Mouse (Mus musculus) thymus, postnatal 4 days (tissue): ENCODE data around the gene F12.
"Not testable (repeated sequence)": the region's sequence is repeated elsewhere in the genome, so short reads cannot be mapped to it uniquely, and the experiment has no call there.

ENCODE experiments used
- DNase-seq: peaks from one replicate; pipeline ENCODE4 v3.0.0; 2021

Gene F12

DNA sequence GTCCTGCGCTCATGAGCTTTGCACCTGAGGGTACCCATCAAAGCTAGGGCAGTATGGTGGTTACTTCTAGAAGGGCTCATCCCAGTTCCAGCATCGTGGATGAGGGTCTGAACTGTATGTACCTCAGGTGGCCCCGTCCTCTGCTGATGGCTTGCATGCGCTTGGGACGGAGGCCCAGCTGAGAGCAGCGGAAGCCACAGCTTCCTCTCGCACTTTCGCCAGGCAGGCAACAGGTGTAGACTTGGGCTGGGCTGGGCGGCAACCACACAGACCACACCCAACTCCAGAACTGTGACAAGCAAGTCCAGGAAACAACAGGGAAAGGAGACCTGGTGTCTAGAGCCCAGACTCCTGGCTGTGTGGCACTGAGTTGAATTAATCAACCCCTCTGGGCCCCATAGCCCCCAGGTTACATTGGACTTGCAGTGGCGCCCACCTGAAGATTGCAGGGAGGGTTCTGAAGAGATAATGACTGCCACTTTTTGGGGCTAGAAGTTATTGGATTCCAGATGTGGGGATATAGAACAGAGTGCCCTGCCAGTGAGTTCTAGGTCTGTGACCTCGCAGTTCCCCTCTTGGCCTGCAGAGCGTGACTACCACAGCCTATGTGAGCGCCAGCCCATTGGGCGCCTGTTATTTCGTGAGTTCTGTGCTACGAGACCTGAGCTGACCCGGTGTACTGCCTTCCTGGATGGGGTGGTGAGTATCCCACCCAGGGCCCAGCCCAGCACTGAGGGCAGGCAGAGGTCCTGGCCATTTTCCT is 23.3 kb upstream of the F12 start:
- DNase-seq = peak; percentile 72

DNA sequence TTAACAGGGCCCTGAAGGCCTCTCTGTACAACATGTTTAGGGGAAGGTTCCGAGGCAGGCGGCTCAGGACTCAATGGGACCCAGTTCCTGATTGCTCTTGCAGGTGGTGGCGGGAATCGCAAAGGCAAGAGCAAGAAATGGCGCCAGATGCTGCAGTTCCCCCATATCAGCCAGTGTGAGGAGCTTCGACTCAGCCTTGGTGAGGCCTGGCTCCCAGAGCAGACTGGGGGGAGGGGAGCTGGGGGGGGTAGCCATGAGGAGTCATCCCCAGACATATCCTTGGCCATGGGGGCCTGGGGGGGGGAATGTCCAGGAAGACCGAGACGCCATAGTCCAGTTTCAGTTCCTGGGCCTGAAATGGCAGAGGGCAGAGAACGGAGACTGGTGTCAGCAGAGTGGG is 22.6 kb upstream of the F12 start:
- peak; percentile 58 for DNase-seq

DNA sequence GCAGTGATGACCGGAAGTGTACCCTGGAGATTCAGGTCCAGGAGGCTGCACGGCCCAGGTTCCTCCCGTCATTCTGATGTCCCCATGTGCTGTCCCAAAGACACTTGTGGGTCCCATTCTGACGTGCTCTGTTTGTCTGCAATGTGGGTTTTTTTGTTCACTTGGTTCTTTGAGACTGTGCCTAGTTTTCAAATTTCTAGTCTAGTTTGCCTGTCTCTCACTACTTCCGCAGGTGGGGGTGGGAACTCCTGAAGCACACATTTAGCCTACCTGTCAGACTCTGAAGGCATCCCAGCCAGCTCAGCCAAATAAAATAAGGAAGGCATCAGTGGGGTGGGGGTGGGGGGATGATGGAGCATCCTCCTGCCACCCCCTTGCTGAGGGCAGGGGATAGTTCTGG is 21.5 kb upstream of the F12 start:
- DNase-seq = no peak

DNA sequence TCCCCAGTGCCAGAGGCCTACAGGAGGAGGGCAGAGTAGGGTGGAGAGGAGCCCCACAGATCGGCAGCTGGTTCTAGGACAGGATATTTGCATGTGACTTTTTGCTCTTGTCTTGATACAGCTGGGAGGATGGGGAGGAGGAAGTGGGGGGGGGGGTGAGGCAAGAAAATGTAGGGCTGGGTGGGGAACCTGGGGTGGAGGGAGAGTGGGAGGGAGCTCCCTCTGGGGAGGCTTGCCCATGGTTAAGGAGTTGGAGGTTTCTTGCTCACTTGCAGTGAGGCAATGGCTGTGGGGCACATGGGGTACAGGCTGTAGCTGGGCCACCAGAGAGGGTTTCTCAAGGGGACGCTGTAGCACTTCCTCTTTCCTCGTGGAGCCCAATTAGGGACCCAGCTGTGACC is 20.9 kb upstream of the F12 start:
- DNase-seq = peak; percentile 73

- peak; percentile 36 for DNase-seq
Observed at GRCm38 (mm10) chr13:55446483-55447105, 20.0 kb upstream of the F12 start.

DNA sequence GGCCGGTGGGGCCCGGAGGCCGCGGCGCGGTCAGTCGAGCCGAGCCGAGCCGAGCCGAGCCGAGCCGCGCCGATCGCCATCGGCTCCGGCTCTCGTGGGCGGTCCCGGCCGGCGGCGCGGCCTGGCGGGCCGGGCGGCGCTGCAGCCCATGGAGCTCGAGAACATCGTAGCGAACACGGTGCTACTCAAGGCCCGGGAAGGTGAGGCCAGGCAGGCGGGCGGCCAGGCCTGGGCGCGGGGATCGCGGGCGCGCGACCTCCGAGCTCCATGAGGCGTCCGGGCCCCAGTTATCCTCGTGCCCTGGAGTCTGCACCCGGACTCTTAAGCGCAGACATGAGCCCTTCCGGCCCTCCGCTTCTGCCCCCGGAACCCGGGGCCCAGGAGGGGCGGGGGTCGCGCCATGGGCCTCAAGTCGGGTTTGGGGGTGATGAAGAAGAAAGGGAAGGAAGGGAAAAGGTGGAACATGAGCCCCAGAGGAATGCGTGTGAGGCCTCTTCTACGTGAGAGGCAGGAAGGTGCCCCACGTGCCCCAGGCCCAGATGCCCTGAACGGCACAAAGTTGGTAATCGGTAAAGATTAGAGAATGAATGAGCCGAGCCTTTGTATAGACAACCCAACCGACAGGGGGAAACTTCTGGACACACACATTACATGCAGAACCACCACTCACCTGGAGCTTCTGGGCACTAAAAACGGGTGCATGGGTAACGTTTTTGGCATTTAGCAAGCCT is 18.9 kb upstream of the F12 start:
- DNase-seq = peak; percentile 70

DNA sequence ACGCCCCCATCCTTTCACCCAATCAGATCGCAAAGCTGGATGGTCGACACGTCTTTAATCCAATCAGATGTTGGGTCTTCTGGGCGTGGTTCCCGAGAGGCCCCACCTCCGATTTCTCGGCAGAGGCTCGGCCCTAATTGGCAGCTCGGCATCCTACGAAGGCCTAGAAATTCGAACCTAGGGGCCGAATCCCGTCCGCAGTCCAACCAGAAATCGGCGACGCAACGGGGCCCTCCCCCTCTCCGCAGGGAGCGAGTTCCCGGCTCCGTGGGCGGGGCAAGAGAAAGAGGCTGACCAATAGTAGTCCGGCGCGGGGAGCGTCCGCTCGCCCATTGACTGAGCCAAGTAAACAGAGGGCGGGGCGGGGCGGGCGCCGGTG is 18.3 kb upstream of the F12 start, which contains the start of gene Grk6:
Gene Grk6 (plus strand): TSS at position 136 of the 379 bp plus-strand sequence.
- peak; percentile 99 for DNase-seq

- peak; percentile 89 for DNase-seq
Observed at GRCm38 (mm10) chr13:55444286-55444936, 17.8 kb upstream of the F12 start.

DNA sequence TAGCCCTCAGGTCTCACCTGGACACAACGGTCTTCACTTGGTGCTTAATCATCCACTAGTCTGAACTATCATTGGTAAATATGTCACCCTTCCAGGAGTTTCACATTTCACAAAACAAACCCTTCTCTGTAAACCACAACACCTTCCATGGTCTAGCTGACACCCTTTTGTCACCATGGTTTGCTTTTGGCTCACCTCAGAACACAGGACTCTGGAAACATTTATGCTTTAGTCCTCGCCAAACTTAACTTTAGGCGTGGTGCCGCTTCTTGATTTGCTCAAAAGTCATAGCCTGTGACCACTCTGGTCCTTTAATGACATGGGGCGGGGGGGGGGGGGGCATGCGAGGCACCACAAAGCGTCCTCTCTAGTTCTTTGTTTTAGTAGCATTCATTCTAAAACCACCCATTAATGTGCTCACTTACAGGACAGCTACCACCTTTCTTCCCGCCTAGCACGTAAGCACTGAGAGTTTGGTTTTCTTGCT is 17.2 kb upstream of the F12 start:
- peak; percentile 30 for DNase-seq

DNA sequence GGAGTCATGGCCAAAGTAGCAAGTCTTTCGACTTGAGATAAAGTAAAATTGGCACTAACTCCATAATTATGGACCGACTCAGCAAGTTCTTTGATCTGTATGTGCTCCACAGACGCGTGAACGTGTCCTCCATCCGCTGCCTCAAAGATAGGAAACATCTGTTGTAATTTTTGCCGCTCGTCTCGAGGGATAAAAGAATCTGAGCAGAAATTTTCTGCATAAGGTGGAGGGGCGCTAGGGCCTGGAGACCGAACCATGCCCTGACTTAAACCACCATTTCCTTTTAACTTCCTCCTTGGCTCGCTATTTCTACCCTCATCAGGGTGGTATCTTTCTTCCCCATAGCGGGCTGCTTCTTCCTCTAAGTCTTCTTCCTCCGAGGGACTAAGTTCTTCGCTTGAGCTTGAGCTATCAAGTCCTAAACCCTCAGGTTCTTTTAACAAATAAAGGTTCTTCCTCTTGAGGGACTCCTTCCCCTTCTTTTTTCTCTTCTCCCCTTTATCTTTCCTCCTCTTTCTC is 10.6 kb upstream of the F12 start:
- DNase-seq = not testable (repeated sequence)

- peak; percentile 52 for DNase-seq
Observed at GRCm38 (mm10) chr13:55431889-55432685, 5.5 kb upstream of the F12 start.

DNA sequence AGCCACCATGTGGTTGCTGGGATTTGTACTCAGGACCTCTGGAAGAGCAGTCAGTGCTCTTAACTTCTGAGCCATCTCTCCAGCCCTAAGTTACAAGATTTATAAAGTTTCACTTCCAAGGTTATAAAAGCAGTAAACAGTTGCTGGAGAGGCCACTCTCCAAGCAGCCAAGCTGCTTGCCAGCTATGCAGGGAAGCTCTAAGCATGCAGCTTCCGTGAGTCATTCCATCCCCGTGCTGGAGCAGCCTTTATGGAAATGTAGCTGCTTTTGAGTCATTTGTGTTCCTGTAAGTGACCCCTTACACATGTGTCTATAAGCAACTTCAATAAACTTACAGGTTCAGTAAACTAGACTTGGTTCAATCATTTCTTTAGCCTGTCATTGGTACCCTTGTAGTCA is 4.0 kb upstream of the F12 start:
- no peak for DNase-seq

DNA sequence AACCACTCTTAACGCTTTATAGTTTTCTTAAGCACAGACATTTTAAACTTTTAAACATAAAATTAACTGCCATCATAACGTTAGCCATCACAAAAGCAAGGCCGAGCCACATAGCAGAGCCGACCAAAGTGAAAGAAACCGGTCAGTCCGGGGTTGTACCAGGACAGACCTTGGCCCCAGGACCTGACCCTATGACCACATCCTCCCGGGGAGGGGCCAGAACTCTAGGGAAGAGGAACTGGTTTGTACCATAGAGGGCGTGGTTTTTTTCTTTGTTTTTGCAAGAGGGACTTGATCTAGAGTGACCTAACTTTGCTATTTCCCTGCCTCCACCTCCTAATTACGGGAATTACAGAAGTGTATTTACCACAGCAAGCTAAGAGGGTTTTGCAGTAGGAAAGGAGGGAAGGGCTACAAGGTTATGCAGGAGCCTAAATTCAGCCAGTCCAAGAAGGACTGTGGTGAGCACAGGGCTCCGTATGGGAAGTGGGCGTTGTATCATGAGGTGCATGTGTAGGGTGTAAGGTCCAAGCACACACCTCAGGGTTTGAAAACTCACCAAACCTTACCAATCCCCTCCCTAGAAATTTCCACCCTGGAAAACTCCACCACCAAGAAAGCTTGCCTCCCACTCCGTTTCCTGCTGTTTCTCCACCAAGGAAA is 2.8 kb upstream of the F12 start:
- DNase-seq = no peak

- DNase-seq = peak; percentile 89
Observed at GRCm38 (mm10) chr13:55420933-55421800, 5.4 kb downstream of the F12 start.

DNA sequence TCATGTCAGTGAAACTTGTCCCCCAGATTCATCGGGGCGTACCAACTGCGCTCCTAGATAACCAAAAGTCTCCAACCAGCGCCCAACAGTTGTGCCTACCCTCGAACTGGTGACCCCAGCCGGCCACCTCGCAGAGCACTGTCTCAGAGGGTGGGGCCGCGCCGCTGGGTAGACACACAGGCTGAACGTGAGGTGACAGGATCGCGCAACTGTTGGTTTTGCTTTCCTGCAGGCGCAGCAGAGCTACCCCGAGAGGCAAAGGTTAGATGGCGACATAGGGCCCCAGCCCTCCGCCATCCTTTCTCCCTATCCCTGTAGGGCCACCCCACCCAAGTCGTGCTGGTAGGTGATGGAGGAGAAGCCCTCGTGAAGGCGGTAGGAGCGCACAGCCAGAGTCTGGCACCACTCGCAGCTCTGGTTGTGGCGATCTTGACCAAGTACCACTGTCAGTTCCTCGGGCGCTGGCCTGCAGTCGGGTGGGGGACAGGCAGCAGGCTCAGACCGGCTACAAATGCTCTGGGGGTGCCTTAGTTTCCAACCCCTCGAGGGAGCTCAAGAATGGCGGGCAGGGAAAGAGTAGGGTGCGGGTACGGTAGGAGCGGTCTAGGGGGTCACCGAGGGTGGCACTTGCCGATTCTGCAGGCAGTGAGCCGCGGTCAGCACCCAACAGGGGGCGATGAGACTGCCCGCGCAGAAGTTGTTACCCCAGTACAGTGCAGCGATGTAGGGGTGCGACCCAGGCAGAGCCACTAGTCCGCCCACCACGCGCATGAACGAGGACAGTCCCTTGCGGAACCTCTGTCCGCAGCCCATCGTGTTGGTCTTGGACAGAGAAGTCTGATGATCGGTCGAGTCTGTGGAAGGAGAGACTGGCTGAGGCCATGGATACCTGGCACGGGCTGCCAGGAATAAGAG is 6.3 kb downstream of the F12 start:
- DNase-seq = peak; percentile 58

GRCm38 (mm10) chr13:55419142-55419541 is 7.5 kb downstream of the F12 start:
- no peak for DNase-seq

DNA sequence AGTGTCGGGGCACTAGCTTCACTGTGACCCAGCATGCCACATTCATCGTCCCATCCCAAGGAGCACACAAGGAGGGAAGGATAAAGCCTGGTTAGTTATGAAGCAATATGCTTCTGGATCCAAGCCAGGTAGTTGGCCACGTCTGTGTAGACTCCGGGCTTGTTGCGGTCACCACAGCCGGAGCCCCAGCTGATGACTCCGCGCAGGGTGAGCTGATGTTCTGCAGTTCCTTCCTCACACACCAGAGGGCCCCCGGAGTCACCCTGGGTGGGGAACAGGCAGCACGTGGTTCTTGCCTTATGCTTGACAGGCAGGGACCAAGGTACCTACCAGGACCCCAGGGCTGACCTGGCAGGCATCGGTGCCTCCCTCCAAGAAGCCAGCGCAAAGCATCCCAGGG is 8.6 kb downstream of the F12 start:
- peak; percentile 97 for DNase-seq

GRCm38 (mm10) chr13:55414743-55415380 is 11.7 kb downstream of the F12 start, which contains the start of gene Pfn3:
Gene Pfn3 (minus strand): TSS chr13:55415232.
- DNase-seq = no peak

- no peak for DNase-seq
Observed at GRCm38 (mm10) chr13:55413333-55413732, 13.3 kb downstream of the F12 start.
